Mouse (Mus musculus) bone marrow macrophage, adult 2 months (primary cell): ENCODE results near the gene Trappc6a.

Experiments used
- CTCF ChIP-seq: IDR thresholded peaks from 2 replicates; pipeline ENCODE4 v1.5.1; 2012; ENCODE audit warnings: low read depth, mild to moderate bottlenecking, low read length, moderate library complexity
- POLR2A ChIP-seq: IDR thresholded peaks from 2 replicates; pipeline ENCODE4 v1.6.1; 2012; ENCODE audit warnings: mild to moderate bottlenecking, low read depth, low read length, borderline replicate concordance

- TF ChIP-seq POLR2A (no peak), CTCF (no peak)
These were observed 41.5 kb upstream of the Trappc6a start for GRCm38 (mm10) chr7:19466602-19467145.
